Comparison of ENCODE assay signal across 24 mouse cellular contexts in genomic region chr10:73896086-73896607, GRCm38 (mm10).
"Had no signal": no experiment of that assay in that cellular context is flagged by ENCODE, and none has a peak within 500 bp of the region (broad histone marks: within the 10 kb centered on the region; RNA-seq: fewer than 3 reads in every experiment).

No protein-coding gene starts in this region.

- H3K9ac ChIP-seq: limb, embryonic 13.5 days; liver, embryonic 12.5 days; liver, embryonic 15.5 days; lung, embryonic 15.5 days; midbrain, embryonic 13.5 days; neural tube, embryonic 13.5 days had no signal

- H3K27ac ChIP-seq: kidney, postnatal 0 days; layer of hippocampus, adult 2 months; limb, embryonic 10.5 days; limb, embryonic 13.5 days; liver, embryonic 12.5 days; liver, embryonic 15.5 days; lung, embryonic 15.5 days; midbrain, embryonic 10.5 days; midbrain, embryonic 13.5 days; neural tube, embryonic 13.5 days; stomach, postnatal 0 days had no signal

- H3K4me2 ChIP-seq: limb, embryonic 13.5 days; liver, embryonic 12.5 days; liver, embryonic 15.5 days; lung, embryonic 15.5 days; midbrain, embryonic 13.5 days; neural tube, embryonic 13.5 days had no signal

- H3K4me1 ChIP-seq: limb, embryonic 10.5 days; limb, embryonic 13.5 days; liver, embryonic 12.5 days; liver, embryonic 15.5 days; lung, embryonic 15.5 days; megakaryocyte, embryonic 14.5 days; midbrain, embryonic 10.5 days; midbrain, embryonic 13.5 days; neural tube, embryonic 13.5 days had no signal

- H3K4me3 ChIP-seq: layer of hippocampus, adult 2 months; limb, embryonic 10.5 days; limb, embryonic 13.5 days; liver, embryonic 12.5 days; liver, embryonic 15.5 days; lung, embryonic 15.5 days; megakaryocyte, embryonic 14.5 days; midbrain, embryonic 10.5 days; midbrain, embryonic 13.5 days; myocyte; neural tube, embryonic 13.5 days had no signal

- ATAC-seq: liver, embryonic 12.5 days; midbrain, embryonic 13.5 days; midbrain, embryonic 16.5 days had no signal

- DNase-seq: kidney, postnatal 25 days; layer of hippocampus, adult 9-11 months; liver; lung, adult 18-20 months; lung, postnatal 10 days; lung, postnatal 36 days; right cerebral cortex, postnatal 14 days; right cerebral cortex, postnatal 4 days; thymus, adult 2 months; thymus, postnatal 25 days had no signal

- H3K27me3 ChIP-seq: limb, embryonic 13.5 days; liver, embryonic 12.5 days; liver, embryonic 15.5 days; lung, embryonic 15.5 days; megakaryocyte, embryonic 14.5 days; midbrain, embryonic 13.5 days; neural tube, embryonic 13.5 days had no signal

- H3K36me3 ChIP-seq: limb, embryonic 10.5 days; limb, embryonic 13.5 days; liver, embryonic 12.5 days; liver, embryonic 15.5 days; lung, embryonic 15.5 days; midbrain, embryonic 10.5 days; midbrain, embryonic 13.5 days; neural tube, embryonic 13.5 days had no signal

- H3K9me3 ChIP-seq: limb, embryonic 10.5 days; limb, embryonic 13.5 days; liver, embryonic 15.5 days; lung, embryonic 15.5 days; midbrain, embryonic 10.5 days; midbrain, embryonic 13.5 days; neural tube, embryonic 13.5 days had no signal
